Mouse (Mus musculus) c-Kit-positive CD71-negative TER-119-negative erythroid progenitor cells, embryonic 14.5 days (primary cell): ENCODE data around the gene Cadm4.

Source experiments
- DNase-seq: peaks from one replicate; pipeline ENCODE4 v3.0.0-alpha.2; 2013; ENCODE audit warnings: low read depth

The Cadm4 gene

DNA sequence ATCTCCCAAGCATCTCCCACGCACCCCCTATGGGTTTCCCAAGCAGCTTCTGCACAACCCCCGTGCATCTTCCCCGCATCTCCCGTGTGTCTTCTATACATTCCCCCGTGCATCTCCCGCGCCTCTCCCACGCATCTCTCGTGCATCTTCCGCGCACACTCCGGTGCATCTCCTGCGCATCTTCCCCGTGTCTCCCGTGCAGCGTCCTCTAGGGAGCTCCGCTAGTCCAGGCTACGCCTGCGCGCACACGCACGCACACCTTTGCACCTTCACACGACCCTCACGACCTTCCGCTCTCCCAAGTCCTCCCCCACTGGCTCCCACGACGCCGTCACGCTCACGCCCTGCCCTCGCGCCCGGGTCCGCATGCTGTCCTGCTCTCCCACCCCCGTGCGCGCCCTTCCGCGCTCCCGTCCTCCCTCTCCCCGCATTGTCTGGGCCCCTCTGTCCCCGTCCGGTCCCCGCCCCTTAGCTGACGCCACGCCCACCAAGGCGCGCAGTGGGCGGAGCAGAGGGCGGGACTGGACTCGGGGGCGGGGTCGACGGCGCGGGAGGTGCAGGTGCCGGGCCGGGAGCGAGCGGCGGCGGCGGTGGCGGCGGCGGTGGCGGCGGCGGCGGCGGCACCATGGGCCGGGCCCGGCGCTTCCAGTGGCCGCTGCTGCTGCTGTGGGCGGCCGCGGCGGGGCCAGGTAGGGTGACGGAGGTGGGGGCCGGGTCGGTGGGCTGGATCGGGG, at the start of gene Cadm4:
Gene Cadm4, plus strand, starts transcription at position 550 of the 734 bp plus-strand sequence.
- DNase-seq = no peak

DNA sequence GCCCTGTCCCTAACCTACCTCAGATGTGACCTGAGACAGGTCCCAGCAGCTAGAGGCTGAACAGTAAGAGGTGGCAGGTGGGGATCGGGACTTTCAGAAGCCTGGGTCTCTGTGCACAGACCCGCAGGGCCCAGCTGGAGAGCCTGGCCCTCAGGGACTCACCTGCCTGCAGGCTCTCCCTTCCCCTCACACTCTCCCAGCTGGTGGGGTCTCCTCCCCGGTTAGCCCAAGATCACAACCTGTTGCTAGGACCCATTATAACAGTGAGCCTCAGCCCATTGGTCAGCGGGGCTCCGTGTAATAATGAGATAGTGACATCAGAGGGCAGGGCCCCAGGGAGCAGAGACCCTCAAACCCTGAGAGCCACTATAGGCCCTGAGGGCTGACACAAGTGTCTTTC, 46.5 kb upstream of the Cadm4 start:
- no peak for DNase-seq

DNA sequence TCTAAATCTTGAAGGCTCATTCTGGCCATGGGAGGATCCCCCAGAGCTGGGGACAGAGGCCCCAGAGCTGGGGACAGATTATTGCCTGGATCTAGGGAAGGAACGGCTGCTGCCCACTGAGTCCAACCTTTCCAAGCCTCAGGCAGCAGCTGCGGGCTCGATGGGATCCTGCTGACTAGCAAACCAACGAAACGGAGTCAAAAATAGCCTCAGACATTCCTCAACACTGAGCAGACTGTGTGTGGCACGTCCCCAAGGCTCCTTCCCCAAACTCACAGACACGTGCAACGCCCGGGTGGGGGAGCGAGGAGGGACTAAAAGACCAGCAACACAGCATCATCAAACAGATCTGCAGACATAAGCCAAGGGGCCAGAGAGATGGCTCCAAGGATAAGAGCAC, 43.8 kb upstream of the Cadm4 start:
- DNase-seq = no peak

DNA sequence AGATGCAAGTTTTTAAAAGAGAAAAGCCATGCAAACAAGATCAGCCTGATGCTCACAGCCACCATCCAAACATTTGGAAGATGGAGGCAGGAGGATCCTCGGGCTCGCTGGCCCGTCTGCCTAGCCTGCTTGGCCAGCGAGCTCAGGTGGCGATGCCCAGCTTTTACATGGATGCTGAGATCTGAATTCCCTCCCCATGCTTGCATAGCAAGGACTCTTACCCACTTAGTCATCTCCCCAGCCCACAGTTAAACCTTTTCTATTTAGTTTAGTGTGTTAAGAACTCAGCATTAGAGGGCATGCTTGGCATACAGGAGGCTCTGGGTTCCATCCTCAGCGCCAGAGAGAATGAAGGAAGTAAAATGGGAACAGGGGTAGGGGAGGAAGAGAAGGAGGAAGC, 42.6 kb upstream of the Cadm4 start:
- DNase-seq = no peak

DNA sequence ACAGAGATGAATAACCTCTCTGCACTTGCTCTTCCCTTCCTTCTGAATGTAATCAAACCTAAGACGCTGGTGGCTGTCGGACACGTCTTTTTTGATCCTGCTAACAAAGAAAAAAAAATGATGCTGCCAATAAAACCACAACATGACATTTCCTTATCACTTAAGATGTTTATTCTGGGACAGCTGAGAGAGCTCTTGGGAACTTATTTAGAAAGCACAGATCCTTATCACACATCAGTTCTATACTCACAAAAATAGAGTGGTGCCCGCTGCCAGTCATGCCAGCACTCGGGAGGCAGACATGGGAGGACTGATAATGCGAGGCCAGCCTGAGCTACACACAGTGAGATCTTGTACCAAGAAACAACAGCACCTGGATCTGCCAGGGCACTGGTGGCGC, 41.9 kb upstream of the Cadm4 start:
- DNase-seq = no peak

DNA sequence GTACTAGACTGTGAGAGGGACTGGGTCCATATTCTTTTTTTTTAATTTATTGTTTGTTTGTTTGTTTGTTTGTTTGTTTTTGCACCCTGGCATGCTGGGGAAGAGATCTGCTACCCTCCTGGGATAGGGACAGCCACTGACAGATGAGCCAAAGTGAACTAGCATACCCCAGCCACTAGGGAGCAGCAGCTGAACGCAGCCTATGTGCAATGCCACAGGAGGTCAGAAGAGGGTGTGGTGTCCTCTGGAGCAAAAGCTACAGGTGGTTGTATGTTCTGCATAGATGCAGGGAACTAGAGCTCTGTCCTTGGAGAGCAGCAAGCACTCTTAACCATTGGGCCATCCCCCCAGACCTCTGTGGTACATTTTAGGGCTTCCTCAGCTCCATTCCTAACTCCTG, 40.0 kb upstream of the Cadm4 start:
- DNase-seq = peak; percentile 78

DNA sequence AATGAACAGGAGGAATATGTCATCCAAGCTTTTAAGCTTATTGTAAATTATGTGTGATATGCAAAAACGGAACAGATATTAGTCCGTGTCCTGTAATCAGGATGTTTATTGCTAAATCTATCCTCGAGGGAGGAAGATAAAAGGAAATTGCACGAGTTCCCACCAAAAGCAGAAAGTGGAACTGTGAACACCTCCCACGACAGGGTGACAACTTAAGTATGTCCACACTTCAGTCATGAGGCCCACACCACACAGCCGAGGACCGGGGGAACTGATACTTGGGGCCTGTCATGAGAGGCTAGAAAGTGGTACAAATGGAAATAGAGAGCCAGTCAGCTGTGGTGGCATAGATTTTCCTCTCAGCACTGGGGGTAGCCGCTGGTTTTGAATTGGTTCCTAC, 39.5 kb upstream of the Cadm4 start:
- DNase-seq = no peak

DNA sequence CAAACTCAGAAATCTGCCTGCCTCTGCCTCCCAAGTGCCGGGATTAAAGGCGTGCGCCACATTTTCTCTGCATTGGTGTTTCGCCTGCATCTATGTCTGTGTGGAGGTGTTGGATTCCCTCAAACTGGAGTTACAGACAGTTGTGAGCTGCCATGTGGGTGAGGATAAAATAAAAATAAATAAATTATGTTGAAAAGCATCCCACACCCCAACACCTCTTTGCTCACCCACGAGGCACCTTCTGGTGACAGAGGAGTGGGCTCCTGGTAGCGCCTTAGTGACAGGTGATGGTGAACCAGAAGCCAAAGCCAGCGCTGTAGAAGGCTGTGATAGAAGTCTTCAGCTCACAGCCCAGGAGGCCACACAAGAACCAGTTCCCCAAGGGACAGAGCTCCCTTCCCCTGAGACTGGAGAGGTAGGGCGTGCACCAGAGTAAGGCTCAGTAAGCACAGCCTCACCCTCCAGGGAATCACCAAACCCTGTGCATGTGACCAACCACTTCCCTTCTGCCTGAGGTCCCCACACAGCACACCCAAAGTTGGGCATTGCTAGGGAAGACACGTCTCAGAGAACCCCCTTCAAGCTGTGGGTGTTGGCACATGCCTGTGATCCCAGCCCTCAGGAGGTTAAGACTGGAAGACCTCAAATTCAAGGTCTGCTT, 36.4 kb upstream of the Cadm4 start:
- DNase-seq = no peak

DNA sequence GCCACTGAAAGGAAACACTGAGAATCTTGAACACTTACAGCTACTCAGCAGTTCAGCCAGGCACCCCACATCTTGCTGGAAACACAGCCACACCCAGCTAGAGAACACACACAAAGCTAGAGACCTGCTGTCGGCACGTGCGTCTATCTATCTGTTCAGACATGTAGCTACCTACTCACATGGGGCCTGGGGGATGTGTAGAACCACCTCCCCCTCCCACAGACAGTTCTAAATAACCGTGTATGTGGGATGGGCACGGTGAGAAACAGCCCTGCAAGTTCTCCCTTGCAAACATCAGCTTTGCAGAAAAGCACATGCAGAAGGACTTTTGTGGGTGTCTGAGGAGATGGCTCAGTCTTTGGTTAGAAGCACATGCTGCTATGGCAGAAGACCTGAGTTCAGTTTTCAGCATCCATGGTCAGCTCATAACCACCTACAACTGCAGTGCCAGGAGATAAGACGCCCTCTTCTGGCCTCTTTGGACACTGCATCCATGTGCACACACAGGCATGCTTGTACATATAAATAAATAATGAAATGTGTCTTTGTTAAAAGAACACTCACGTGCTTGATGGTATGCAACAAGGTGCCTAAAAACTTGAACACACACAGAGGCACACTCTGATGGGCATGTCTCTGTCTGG, 35.0 kb upstream of the Cadm4 start:
- no peak for DNase-seq

DNA sequence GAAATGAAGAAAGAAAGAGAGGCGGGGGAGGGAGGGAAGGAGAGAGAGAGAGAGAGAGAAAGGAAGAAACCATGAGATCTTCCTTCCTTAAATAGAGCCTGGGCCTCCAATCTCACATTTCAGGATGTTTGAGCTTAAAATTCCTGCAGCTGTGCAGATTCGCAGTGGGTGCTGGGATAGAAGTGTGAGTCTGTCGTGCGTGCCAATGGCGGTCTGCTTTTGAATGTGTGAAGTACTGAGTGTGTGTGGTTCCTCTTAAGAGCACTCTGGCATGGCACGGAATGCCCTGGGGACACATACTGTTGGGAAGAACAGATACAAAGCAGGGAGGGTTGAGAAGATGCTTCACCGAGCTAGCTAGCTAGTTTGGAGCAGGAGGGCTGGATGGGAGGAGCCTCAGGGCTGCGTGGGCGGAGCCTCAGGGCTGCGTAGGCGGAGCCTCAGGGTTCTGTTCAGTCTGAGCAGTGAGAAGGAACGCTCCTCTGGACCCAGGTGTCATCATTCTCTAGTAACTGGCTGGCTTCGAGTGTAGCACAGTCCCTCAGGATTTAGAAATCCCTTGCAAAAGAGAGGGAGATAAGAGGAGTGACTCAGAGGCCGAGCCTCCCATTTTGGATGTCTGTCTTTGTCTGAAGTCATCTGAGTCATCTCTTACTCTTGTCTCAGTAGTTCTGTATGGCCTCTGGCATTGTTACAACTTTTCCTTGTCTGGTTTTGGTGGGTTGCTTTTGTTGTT, 32.9 kb upstream of the Cadm4 start:
- no peak for DNase-seq

DNA sequence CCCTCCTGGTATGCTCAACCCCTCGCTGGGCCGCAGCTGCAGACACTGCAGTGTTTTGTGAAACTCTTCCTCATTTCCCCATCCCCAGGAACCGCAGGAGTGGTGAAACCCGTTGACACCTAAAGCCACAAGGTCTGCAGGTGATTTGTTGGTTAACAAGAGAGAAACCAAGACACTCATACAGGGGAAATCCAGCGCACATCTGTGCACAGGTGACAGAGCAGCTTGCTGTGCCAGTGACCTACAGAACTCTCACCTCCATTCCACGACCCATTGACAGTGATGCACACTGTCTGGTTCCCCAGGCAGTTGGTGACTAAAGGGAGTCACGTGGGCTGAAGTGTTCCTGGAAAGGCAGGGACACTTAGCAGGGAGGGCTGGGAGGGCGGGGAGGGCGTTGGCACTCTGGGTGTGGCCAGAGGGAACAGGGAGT, 31.2 kb upstream of the Cadm4 start:
- DNase-seq = no peak

DNA sequence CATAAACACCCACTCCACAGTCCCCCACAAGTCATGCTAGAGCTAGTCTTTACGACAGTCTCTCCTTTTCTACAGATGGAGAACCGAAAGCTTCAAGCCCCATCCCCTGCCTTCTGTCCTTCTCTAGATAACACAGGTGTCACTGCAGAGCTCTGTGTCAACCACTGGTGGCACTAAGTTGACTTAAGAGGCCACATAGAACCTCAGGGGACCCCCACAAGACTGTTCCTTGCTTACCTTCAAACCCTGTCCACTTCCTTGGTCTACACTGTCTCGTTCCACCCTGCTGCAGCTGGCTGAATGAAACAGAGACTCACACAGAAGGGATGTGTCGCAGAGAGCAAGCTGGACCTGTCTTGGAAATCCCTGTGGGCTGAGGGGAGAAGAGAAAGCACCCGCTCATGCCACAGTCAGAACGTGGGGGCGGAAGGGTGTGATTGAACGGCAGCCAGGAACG, 29.9 kb upstream of the Cadm4 start, which contains the start of gene Irgc1:
Gene Irgc1, minus strand, starts transcription at position 443 of the 457 bp plus-strand sequence.
- DNase-seq = no peak

DNA sequence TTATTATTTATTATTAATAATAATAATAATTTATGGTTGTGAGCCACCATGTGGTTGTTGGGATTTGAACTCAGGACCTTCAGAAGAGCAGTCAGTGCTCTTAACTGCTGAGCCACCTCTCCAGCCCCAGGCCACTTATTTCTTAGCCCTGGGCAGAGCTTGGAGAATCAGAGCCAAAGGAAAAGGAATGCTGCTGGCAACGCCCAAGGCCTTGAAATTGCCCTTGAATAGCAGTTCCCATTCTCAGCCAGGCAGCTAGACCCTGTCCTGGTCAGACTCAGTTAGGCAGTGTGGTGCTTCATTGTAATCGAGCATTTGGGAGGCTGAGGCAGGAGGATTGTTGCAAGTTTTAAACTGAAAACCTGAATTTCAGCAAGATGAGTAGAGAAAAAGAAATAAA, 27.6 kb upstream of the Cadm4 start:
- DNase-seq = no peak

DNA sequence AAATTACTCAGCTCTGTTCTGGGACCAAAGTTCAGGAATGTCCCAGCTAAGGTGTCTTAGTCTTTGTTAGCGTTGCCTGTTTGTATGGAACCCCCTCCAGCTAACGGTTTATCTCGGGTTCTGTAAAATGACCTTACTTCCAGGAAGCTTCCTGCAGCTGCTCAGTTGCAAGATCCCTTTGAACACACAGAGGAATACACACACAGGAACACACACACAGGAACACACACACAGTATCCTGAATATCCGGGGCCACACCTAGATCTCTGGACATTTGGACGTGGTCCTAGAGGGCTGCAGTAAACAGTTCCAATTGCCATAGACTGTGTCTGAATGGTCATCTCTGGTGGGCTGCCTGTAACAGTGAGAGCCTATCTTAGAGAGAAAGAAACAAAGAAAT, 26.1 kb upstream of the Cadm4 start:
- DNase-seq = no peak

DNA sequence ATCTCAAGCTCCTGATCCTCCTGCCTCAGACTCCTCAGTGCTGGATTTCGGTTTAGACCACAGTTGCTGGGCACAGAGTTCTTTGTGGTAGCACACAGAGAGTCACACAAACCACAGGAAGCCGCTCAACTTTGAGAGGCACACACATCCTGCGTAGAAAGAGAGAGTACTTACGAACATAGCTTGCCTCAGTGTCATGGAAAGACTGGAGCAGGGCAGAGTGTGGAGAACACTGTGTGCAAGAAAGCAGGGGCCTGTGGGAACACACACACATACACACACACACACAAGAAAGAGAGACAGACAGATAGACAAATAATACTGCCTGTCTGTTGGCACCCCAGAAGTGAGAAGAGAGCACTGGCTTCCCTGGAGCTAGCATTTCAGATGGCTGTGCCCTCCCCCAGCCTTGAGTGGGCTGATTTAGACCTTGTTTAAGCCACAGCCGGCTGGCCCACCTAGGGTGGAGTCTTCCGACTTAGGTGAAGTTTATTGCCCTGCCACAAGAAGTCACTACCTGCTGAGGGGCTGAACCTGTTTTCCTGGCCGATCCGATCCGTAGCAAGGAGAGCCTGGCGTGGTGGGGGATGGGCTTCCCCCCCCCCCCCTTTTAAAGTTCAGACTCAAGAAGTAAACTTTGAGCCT, 24.0 kb upstream of the Cadm4 start:
- DNase-seq = no peak

DNA sequence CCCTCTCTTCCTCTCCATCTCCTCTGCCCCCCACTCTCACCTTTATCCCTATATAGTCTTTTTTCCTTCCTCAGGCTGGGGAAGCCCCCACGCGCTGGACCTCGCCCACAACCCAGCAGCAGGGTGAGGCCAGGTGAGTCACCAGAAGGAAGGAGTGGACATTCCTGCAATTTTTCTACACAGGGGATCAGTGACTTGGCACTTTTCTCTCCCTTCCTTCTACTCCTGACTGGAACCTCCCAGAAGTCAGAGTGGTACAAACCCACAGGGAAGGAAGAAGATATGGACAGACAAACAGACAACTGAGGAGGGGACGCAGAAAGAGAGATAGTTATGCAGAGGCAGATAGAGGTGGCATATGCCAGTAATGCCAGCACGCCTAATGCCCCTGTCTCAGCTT, 22.4 kb upstream of the Cadm4 start:
- DNase-seq = no peak

DNA sequence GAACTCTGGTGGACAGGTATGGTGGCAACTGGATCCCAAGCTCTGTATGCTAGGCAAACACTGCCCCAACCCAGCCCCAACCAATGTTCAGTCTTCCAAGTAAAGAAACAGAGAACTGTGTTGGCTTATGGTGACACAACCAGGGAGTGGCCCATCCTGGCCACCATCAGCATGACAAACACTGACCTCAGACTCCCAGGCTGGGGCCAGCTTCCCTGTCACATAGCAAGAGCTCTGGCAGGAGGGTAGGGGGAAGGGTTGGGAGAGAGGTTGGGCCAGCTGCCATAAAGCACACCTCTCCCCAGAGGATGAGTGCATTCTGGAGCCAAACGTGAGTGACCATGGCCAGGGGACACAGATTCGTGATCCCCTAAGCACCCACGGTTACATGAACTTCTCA, 22.0 kb upstream of the Cadm4 start:
- DNase-seq = no peak

DNA sequence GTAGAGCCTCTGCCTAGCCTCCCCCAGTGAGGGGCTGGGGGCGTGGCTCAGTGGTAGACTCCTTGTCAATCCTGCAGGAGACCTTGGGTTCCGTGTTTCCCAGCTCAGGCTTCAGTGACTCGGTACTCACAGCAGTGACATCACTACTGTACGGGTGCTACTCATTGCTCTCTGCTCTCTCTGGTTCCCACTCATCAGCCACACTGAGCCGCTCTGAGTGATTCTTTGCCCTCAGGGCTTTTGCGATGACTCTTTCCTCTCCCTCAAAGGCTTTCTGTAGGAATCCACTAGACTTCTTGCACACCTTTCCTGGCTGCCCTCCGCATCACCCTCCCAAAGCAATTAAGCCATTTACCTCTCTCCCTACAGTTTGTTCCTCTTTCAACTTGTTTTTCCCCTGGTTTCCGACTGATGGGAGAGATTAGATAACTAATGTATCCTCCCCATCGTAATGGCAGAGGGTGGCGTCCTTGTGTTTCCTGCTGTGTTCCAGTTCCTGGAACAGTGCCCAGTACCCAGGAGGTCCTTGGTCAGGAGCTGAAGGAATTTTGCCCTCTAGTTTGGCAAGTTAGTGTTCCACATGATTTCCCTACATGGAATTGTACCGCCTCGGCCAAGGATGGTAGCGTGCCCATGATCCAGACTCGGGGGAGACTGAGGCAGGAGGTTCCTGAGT, 20.3 kb upstream of the Cadm4 start:
- no peak for DNase-seq

DNA sequence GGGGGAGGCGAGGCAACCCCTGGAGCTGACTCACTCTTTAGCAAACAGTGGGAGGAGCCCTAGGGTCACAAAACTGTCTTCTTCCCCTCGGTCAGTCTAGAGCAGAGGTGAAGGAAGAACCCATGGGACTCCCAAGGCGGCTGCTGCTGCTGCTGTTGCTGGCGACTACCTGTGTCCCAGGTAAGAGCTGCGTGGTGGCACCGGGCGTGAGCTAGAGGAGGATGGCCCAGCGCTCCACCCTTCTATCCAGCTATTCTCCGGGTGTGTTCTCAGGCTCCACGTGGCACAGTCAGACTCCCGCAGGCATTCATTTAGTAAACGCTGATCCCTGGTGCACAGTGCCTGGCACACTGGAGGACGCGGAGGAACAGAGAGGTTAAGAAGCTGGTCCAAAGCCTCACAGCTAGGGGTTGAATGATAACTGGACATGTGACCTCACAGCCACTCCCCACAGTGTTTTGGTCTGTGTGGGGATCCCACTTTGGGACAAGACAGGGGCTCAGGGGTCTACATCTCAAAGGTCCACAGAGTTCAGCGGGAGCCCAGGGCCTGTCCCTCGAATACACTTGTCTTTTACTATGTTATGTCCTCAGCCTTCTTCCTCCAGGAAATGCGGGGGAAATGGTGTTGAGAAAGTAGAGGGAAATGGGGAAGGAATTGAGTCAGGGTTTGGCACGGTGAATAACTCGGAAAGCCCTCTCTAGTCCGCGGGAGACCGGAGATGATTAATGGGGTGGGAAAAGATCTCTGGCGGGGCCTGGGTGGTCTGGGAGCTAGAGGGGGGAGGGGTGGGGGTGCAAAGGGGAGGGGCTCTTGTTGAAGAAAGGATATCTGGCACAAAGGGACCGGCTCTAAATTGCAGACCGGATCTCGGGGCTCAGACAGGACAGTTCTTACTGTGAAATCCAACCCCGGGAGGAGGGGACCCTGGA, 19.2 kb upstream of the Cadm4 start, which contains the start of gene Plaur:
Gene Plaur, plus strand, starts transcription at position 97 of the 932 bp plus-strand sequence.
- no peak for DNase-seq

DNA sequence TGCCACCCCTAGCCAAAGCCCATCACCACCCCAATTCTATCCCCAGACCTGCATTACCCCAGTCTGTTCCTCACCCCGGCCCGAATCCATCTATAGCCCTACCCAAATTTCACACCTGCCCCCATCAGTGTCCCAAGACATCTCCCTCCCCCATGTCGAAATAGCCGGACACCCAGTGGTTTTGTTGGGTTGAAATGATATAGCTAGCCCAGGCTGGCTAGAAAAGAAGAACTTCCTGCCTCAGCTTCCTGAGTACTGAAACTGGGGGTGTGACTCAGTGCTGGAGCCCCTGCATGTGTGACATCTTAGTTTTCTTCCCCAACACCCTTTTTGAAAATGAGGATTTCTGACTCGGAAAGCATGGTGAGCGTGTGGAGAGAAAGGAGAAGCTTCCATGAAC, 15.0 kb upstream of the Cadm4 start:
- no peak for DNase-seq
